ENCODE assay signal across 8 mouse cellular contexts in the genomic region with DNA sequence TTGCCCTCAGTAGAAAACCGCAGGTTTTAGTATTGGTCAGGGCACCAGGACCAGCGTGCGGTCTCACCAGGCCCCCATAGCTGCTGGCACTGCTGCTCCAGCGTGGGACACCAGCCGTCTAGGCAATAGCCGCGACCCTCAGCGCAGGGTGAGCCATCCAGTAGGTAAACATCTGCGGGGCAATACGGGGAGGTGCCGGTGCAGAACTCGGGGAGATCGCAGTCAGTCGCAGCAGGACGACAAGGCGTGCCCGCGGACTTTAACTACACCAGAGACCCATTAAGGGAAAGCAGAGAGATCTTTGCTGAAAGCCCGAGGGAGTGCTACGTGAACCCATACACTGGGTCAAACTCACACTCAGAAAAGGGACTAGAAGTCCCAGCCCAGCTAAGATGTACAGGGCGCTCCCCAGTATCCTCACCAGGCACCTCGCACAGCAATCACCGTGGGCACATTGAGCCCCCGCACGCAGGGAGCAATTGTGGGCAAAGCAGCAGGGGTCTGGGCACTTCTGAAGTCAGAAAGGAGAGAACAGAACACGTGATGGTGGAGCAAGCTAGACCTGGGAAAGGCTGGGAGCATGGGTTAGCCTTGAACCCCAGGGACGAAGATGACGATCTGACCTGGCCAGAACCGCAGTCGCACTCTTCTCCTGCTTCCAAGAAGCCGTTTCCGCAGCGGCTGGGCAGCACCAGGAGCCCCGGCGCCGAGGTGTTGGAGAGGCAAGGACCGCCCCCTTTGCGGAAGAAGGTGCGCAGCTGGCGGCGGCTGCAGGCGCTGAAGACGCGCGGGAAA. TPM values are rescaled to one million over a fixed set of nuclear protein-coding genes. Genes with fewer than 3 reads are reported as not detected.
DNase-seq lines count a peak whose midpoint lies in the region; ATAC-seq and TF ChIP-seq lines count a peak whose summit lies in the region.

No protein-coding gene starts in this region.

- no peaks in the 10 kb centered on the region for H3K36me3 ChIP-seq in ES-E14 (ENCODE audit: control insufficient read depth, insufficient read depth, low read length, poor library complexity, severe bottlenecking)
- no peaks in the 10 kb centered on the region for H3K36me3 ChIP-seq in heart, embryonic 16.5 days (ENCODE audit: control insufficient read depth, insufficient read depth)
- no peaks in the 10 kb centered on the region for H3K36me3 ChIP-seq in midbrain, embryonic 11.5 days (ENCODE audit: control insufficient read depth, insufficient read depth, low read length)

- H3K4me2 ChIP-seq in heart, embryonic 16.5 days (ENCODE audit: low read depth, low read length) = peak overlapping the region; percentile 54
- peak overlapping the region; percentile 41 for H3K4me2 ChIP-seq in midbrain, embryonic 11.5 days

- in situ Hi-C loops in ES-E14 (cut with MboI; ENCODE audit: low sequenced_read_pairs in 2 of 2, unreplicated experiment in 2 of 2) = loop anchor here in 1 of 2 experiments (10.0 kb wide), 1 partner anchor 361 kb away; no protein-coding TSS in a partner anchor

- WGBS in heart, embryonic 16.5 days = 3% methylated on average over 45 of the region's 45 CpGs
- WGBS in midbrain, embryonic 11.5 days = 2% methylated on average over 45 of the region's 45 CpGs
- WGBS in cerebellum, adult 2 months = 3% methylated on average over 45 of the region's 45 CpGs

- no peak for TF ChIP-seq CTCF in cerebellum, adult 2 months (IDR thresholded peaks at IDR 0.05; ENCODE audit: borderline replicate concordance, insufficient read depth, low read depth, low read length)

- TF ChIP-seq POLR2A in cerebellum, adult 2 months (IDR thresholded peaks at IDR 0.05; ENCODE audit: borderline replicate concordance, insufficient read depth, low read length) = no peak

- H3K4me3 ChIP-seq in ES-E14 (ENCODE audit: insufficient read depth in 1 of 2, low read depth in 1 of 2, low read length in 2 of 2, poor library complexity in 1 of 2, severe bottlenecking in 1 of 2) = peak overlapping the region; percentile 35 to 54
- peak overlapping the region; percentile 36 for H3K4me3 ChIP-seq in heart, embryonic 16.5 days (ENCODE audit: low read length)
- peak overlapping the region; percentile 5 for H3K4me3 ChIP-seq in midbrain, embryonic 11.5 days (ENCODE audit: low read depth, low read length)
- no peak overlapping the region for H3K4me3 ChIP-seq in cerebellum, adult 2 months (replicated peaks; ENCODE audit: insufficient read depth, low read depth, low read length)

- no peak for ATAC-seq in CD4-positive, CD25-positive, alpha-beta regulatory T cell, adult 4 months
- ATAC-seq in heart, embryonic 16.5 days (replicated peaks; ENCODE audit: extremely low read depth, insufficient read depth, low FRiP score) = no peak
- no peak for ATAC-seq in midbrain, embryonic 11.5 days (ENCODE audit: low FRiP score)

- H3K27ac ChIP-seq in ES-E14 (ENCODE audit: insufficient read depth, low read depth, low read length, poor library complexity, severe bottlenecking) = no peak overlapping the region
- H3K27ac ChIP-seq in heart, embryonic 16.5 days (ENCODE audit: low read length) = no peak overlapping the region
- no peak overlapping the region for H3K27ac ChIP-seq in midbrain, embryonic 11.5 days (ENCODE audit: low read depth, low read length)
- H3K27ac ChIP-seq in cerebellum, adult 2 months (ENCODE audit: insufficient read depth, low read length) = no peak overlapping the region

- H3K27me3 ChIP-seq in heart, embryonic 16.5 days (ENCODE audit: control insufficient read depth, insufficient read depth, low read length) = peaks cover 38% of the 10 kb centered on the region
- H3K27me3 ChIP-seq in midbrain, embryonic 11.5 days (ENCODE audit: control insufficient read depth, insufficient read depth, low read length) = peaks cover 51% of the 10 kb centered on the region
- no peaks in the 10 kb centered on the region; the same call in 1 of the 2 replicates for H3K27me3 ChIP-seq in cerebellum, adult 2 months (ENCODE audit: control insufficient read depth, insufficient read depth, low read length)

- peaks cover 0 to 16% of the 10 kb centered on the region in 2 experiments; a peak in 1 of 4 replicates for H3K4me1 ChIP-seq in ES-E14 (ENCODE audit: control insufficient read depth in 2 of 2, insufficient read depth in 2 of 2, low read length in 2 of 2, poor library complexity in 1 of 2)
- H3K4me1 ChIP-seq in heart, embryonic 16.5 days (ENCODE audit: control insufficient read depth, insufficient read depth, low read length) = peaks cover 20% of the 10 kb centered on the region
- H3K4me1 ChIP-seq in midbrain, embryonic 11.5 days (ENCODE audit: control insufficient read depth, insufficient read depth, low read length) = peaks cover 4% of the 10 kb centered on the region; the same call in 1 of the 2 replicates
- H3K4me1 ChIP-seq in cerebellum, adult 2 months (ENCODE audit: control insufficient read depth, insufficient read depth, low read length) = peaks cover 9% of the 10 kb centered on the region; the same call in 1 of the 2 replicates

- H3K9me3 ChIP-seq in ES-E14 (ENCODE audit: control insufficient read depth, insufficient read depth, low read depth, low read length) = no peaks in the 10 kb centered on the region
- no peaks in the 10 kb centered on the region for H3K9me3 ChIP-seq in heart, embryonic 16.5 days (replicated peaks; ENCODE audit: control insufficient read depth, low read length)
- H3K9me3 ChIP-seq in midbrain, embryonic 11.5 days (ENCODE audit: control insufficient read depth, low read length) = no peaks in the 10 kb centered on the region

- DNase-seq in CD4-positive, CD25-positive, alpha-beta regulatory T cell, adult 2 months (ENCODE audit: low read depth, low spot score) = peak; percentile 12
- DNase-seq in ES-E14 (ENCODE audit: low read depth, low spot score) = no peak
- peak; percentile 91 for DNase-seq in midbrain, embryonic 11.5 days (ENCODE audit: low spot score, missing footprints)
- DNase-seq in cerebellum, adult 2 months = no peak
- no peak for DNase-seq in left cerebral cortex, postnatal 10 days (ENCODE audit: extremely low spot score in 1 of 2, low spot score in 2 of 2)
- DNase-seq in left cerebral cortex, adult 11 months (ENCODE audit: low spot score) = no peak

- intact Hi-C loops in left cerebral cortex, postnatal 10 days (cut with DNase I) = loop anchor here (10.0 kb wide), 1 partner anchor 361 kb away; no protein-coding TSS in a partner anchor

- no peak overlapping the region for H3K9ac ChIP-seq in ES-E14 (ENCODE audit: insufficient read depth, low read depth, low read length, poor library complexity, severe bottlenecking)
- H3K9ac ChIP-seq in heart, embryonic 16.5 days (ENCODE audit: low read length) = 0 out of 2 replicates have a peak overlapping the region, but pooled peaks have one; percentile 10
- H3K9ac ChIP-seq in midbrain, embryonic 11.5 days (ENCODE audit: low read length) = no peak overlapping the region

TF ChIP-seq in ES-E14, 5 proteins besides CTCF, POLR2A, EP300 and RAD21:
- TF ChIP-seq CHD2 (IDR thresholded peaks at IDR 0.05; ENCODE audit: low read depth, low read length) (no peak), ZC3H11A (IDR thresholded peaks at IDR 0.05; ENCODE audit: borderline replicate concordance, low read depth, low read length) (no peak), MAFK (IDR thresholded peaks at IDR 0.05; ENCODE audit: insufficient read depth, low read depth, low read length) (no peak), HCFC1 (IDR thresholded peaks at IDR 0.05; ENCODE audit: borderline replicate concordance, insufficient read depth, low read length) (no peak), ZNF384 (IDR thresholded peaks at IDR 0.05; ENCODE audit: low read depth, low read length) (no peak)
TF ChIP-seq in ES-E14: peak in this region for 0.

RNA-seq across cellular contexts. Expression of gene Adam33, which starts 9.6 kb away (rescaled TPM):
- 1 to 10 TPM in 1 of 2 experiments, under 1 TPM in 1; 0.95 to 1.9 TPM for polyA plus RNA-seq in CD4-positive, CD25-positive, alpha-beta regulatory T cell, adult 4 months (2017; shearing (Covaris generic))
- 0.40 and 0.69 TPM in 2 replicates for total RNA-seq in ES-E14 (2012; rRNA removed)
- polyA plus RNA-seq in heart, embryonic 16.5 days (2015; fragmentation: Nextera tagmentation; extraction: Ambion mirVana) = 16.9 and 17.3 TPM in 2 replicates
- polyA plus RNA-seq in midbrain, embryonic 11.5 days (2014; fragmentation: Nextera tagmentation; extraction: Ambion mirVana) = 0.64 and 0.68 TPM in 2 replicates
- polyA plus RNA-seq in cerebellum, adult 2 months (2012; rRNA removed) = 1.5 and 3.6 TPM in 2 replicates
- total RNA-seq in left cerebral cortex, postnatal 10 days (2021) = 1 to 10 TPM; 1.5 to 1.6 TPM

RNA-seq across cellular contexts. Expression of gene Gfra4, which starts 11.2 kb away (rescaled TPM):
- polyA plus RNA-seq in CD4-positive, CD25-positive, alpha-beta regulatory T cell, adult 4 months (2017; shearing (Covaris generic)) = not detected
- 1.6 TPM in 2 replicates for total RNA-seq in ES-E14 (2012; rRNA removed)
- 1.8 and 3.0 TPM in 2 replicates for polyA plus RNA-seq in heart, embryonic 16.5 days (2015; fragmentation: Nextera tagmentation; extraction: Ambion mirVana)
- polyA plus RNA-seq in midbrain, embryonic 11.5 days (2014; fragmentation: Nextera tagmentation; extraction: Ambion mirVana) = 2.1 and 3.0 TPM in 2 replicates
- 75.1 and 87.0 TPM in 2 replicates for polyA plus RNA-seq in cerebellum, adult 2 months (2012; rRNA removed)
- total RNA-seq in left cerebral cortex, postnatal 10 days (2021) = 10 to 100 TPM; 36.0 to 37.5 TPM

RNA-seq across cellular contexts. Expression of gene Siglec1, which starts 32.5 kb away (rescaled TPM):
- not detected for polyA plus RNA-seq in CD4-positive, CD25-positive, alpha-beta regulatory T cell, adult 4 months (2017; shearing (Covaris generic))
- 0.26 and 0.27 TPM in 2 replicates for total RNA-seq in ES-E14 (2012; rRNA removed)
- polyA plus RNA-seq in heart, embryonic 16.5 days (2015; fragmentation: Nextera tagmentation; extraction: Ambion mirVana) = 0.46 and 0.49 TPM in 2 replicates
- polyA plus RNA-seq in midbrain, embryonic 11.5 days (2014; fragmentation: Nextera tagmentation; extraction: Ambion mirVana) = 0.10 TPM in 2 replicates
- 0.07 and 0.17 TPM in 2 replicates for polyA plus RNA-seq in cerebellum, adult 2 months (2012; rRNA removed)
- under 1 TPM; 0.39 to 0.57 TPM for total RNA-seq in left cerebral cortex, postnatal 10 days (2021)

Comparison
In these comparisons a context has a peak if more than half of its experiments do, and no peak if none do; other contexts are left out.
1. DNase-seq: peak in CD4-positive, CD25-positive, alpha-beta regulatory T cell, adult 2 months (single experiment) and midbrain, embryonic 11.5 days (single experiment); none in ES-E14 (single experiment), cerebellum, adult 2 months (0 of 2), left cerebral cortex, postnatal 10 days (0 of 2) and left cerebral cortex, adult 11 months (single experiment).
2. RNA of gene Gfra4, which starts 11.2 kb away (polyA plus RNA-seq): 75.1 to 87.0 TPM in cerebellum, adult 2 months; 2.1 to 3.0 TPM in midbrain, embryonic 11.5 days, 1.8 to 3.0 TPM in heart, embryonic 16.5 days and not detected in CD4-positive, CD25-positive, alpha-beta regulatory T cell, adult 4 months; every median in the first group is over 10 times any median in the second.